Mouse (Mus musculus) heart, embryonic 16.5 days (tissue): Measurements from ENCODE around the gene Smc3. TPM values are rescaled to one million over a fixed set of nuclear protein-coding genes. Genes with fewer than 3 reads are reported as not detected.

Source experiments
- ATAC-seq: fragments of 200-750 bp; cut with Nextera tagmentation; replicated peaks from 2 replicates; pipeline ENCODE4 v1.8.0; 2017; ENCODE audit warnings: moderate number of reproducible peaks; ENCODE audit not compliant: insufficient read depth, low FRiP score; ENCODE audit errors: extremely low read depth
- H3K27ac ChIP-seq: fragments of 300-500 bp; sonication (generic); 2 replicates; pipeline ENCODE4 v1.5.1; 2014; ENCODE audit warnings: mild to moderate bottlenecking, low read length, control low read depth, moderate library complexity
- H3K27me3 ChIP-seq: fragments of 300-500 bp; sonication (generic); 2 replicates; pipeline ENCODE4 v1.6.1; 2014; ENCODE audit warnings: low read length, mixed read lengths; ENCODE audit not compliant: control insufficient read depth, insufficient read depth
- H3K36me3 ChIP-seq: fragments of 300-500 bp; sonication (generic); 2 replicates; pipeline ENCODE4 v1.6.1; 2014; ENCODE audit not compliant: control insufficient read depth, insufficient read depth
- H3K4me1 ChIP-seq: fragments of 300-500 bp; sonication (generic); 2 replicates; pipeline ENCODE4 v1.6.1; 2014; ENCODE audit warnings: low read length, mixed read lengths; ENCODE audit not compliant: control insufficient read depth, insufficient read depth
- H3K4me2 ChIP-seq: fragments of 300-500 bp; sonication (generic); 2 replicates; pipeline ENCODE4 v1.6.1; 2014; ENCODE audit warnings: low read depth, mild to moderate bottlenecking, control low read depth, low read length
- H3K4me3 ChIP-seq: fragments of 300-500 bp; sonication (generic); 2 replicates; pipeline ENCODE4 v1.5.1; 2014; ENCODE audit warnings: mild to moderate bottlenecking, control low read depth, low read length
- H3K9ac ChIP-seq: fragments of 300-500 bp; sonication (generic); 2 replicates; pipeline ENCODE4 v1.6.1; 2014; ENCODE audit warnings: low read length, control low read depth
- H3K9me3 ChIP-seq: fragments of 300-500 bp; sonication (generic); replicated peaks from 2 replicates; pipeline ENCODE4 v1.6.1; 2016; ENCODE audit warnings: low read length; ENCODE audit not compliant: control insufficient read depth
- WGBS: fragments of 180-500 bp; shearing (Covaris S2); extraction: QIAGEN DNeasy Blood & Tissue Kit; methylation state at CpG from one replicate; pipeline ENCODE4 v1.1.7; 2014; 5-methylcytosine and 5-hydroxymethylcytosine counted together
- polyA plus RNA-seq: library from polyadenylated mRNA; unstranded; fragments of >200 nt; fragmentation: Nextera tagmentation; extraction: Ambion mirVana; gene quantifications from 2 replicates; pipeline ENCODE4 v1.2.1, GENCODE M21; 2015

Smc3 gene
- polyA plus RNA-seq, 1 experiment from 2014 or later, result 42.5 TPM

DNA sequence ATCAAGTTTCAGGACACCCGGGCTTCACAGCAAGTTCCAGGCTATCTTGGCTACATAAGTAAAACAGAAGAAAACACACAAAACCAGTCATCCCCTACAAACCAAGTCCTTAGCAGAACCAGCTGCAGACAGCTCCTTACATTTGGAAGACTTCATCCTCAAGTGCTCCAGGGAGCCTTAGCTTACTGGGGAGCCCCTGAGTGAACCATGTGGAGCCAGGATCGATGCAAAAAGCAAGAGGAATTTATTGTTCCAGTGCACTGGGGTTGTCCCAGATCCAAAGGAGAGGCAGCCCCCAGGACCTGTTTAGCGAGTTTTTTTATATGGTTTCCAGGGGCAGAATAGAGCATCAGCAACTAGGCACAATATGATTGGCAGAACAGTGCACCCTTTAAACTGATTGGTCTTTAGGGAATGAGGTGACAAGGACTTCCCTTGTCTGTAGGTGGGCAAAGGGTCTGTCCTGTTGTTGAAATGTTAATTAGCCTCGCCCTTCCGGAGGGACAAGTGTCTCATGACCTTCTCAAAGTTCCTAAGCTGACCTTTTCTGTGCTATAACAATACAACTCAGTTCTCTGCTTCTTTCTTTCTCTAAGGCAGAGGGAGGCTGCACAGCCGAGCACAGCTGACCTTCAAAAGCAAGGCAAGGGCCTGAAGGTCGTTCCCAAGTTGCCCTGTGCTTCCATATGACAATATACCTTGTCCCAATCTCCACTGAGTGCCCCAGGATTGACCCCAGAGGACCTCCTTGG, 3.3 kb upstream of the Smc3 start:
- Histone ChIP-seq H3K9me3 (no peaks in the 10 kb centered on the region), H3K27me3 (no peaks in the 10 kb centered on the region), H3K36me3 (no peaks in the 10 kb centered on the region), H3K4me1 (peaks cover 6% of the 10 kb centered on the region), H3K9ac (no peak overlapping the region), H3K4me3 (no peak overlapping the region), H3K27ac (no peak overlapping the region), H3K4me2 (no peak overlapping the region)
- no peak for ATAC-seq
- 70% methylated on average over 7 of the region's 7 CpGs for WGBS

DNA sequence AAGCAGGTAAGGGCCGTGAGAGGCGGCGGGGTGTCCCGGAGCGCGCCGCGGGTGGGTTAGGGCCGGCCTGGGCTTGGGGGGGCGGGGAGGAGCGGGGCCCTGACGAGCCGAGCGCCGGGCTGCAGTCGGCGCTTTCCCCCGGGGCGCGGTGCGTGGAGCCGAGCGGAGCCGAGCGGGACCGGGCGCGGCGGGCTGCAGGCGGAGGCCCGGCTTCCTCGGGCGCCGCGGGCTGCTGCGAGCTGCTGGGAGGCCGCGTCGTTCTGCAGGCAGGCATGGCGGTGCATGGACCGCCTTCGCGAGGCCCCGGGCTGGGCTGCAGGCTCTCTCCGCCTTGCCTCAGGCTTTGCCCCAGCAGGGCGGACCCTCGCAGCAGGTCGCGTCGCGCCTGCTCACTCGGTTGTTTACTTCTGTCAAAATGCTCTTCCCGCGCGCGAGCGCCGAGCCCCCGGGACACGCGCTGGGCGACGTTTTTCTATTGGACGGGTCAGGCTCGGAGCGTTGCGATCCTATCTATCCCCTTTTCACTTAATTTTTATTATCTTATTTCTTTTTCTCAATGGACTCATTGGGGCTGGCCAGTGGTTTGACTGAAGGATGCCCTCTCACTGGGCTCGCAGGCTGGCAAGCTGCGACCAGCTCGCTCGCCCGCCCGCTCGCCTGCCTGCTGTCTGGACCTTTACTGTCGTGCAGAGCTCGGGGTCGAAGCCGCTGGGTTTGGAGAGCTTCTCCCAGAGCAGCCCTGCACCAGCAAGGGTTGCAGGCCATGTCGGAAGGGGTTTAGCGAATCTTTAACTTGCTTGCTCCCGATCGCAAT, 558 bp downstream of the Smc3 start:
- WGBS, result under 1% methylated on average over 82 of the region's 82 CpGs
- H3K4me2 ChIP-seq, result peak overlapping the region; percentile 92
- peak; percentile 61 for ATAC-seq
- H3K9me3 ChIP-seq, result no peaks in the 10 kb centered on the region
- H3K4me3 ChIP-seq, result peak overlapping the region; percentile 98
- peak overlapping the region; percentile 90 for H3K27ac ChIP-seq
- H3K36me3 ChIP-seq, result 0 out of 2 replicates have a peak, but pooled peaks cover 5% of the 10 kb centered on the region
- H3K27me3 ChIP-seq, result no peaks in the 10 kb centered on the region
- peaks cover 16% of the 10 kb centered on the region for H3K4me1 ChIP-seq
- H3K9ac ChIP-seq, result peak overlapping the region; percentile 96

DNA sequence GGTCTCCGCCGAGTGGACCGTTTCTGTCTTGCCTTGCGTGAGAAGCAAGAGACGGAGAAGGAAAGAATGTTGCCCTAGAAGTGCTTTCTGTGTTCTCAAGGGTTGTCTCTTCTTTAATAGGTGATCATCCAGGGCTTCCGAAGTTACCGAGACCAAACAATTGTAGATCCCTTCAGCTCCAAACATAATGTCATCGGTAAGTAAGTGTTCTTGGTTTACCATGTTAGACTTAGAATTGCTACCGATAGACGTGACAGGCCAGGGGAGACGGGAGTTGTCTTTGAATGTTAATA, 1.1 kb downstream of the Smc3 start:
- peak overlapping the region; percentile 92 for H3K4me2 ChIP-seq
- no peak overlapping the region for H3K27ac ChIP-seq
- H3K4me3 ChIP-seq, result peak overlapping the region; percentile 98
- no peaks in the 10 kb centered on the region for H3K9me3 ChIP-seq
- no peaks in the 10 kb centered on the region for H3K27me3 ChIP-seq
- peak overlapping the region; percentile 96 for H3K9ac ChIP-seq
- ATAC-seq, result no peak
- 0 out of 2 replicates have a peak, but pooled peaks cover 8% of the 10 kb centered on the region for H3K36me3 ChIP-seq
- H3K4me1 ChIP-seq, result peaks cover 16% of the 10 kb centered on the region
- 8% methylated on average over 11 of the region's 11 CpGs for WGBS

DNA sequence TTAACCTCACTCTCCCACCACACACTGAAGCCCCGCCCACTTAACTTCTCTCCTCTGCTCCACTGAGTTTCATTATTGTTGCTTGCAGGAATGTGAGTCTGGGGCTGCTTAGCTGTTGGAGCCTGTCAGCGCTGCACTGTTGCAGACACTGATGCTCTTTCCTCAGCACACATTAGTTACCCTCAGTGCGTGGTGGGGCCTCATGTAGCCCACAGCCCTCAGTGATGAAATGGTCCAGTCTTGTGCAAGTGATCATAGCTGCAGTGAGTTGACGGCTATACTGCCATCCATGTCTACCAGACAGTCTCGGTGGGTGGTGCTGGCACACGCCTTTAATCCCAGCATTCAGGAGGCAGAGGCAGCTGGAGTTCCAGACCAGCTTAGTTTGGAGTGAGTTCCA, 8.7 kb downstream of the Smc3 start:
- H3K9ac ChIP-seq, result no peak overlapping the region
- H3K27me3 ChIP-seq, result no peaks in the 10 kb centered on the region
- H3K4me3 ChIP-seq, result no peak overlapping the region
- no peaks in the 10 kb centered on the region for H3K9me3 ChIP-seq
- WGBS, result 59% methylated on average over 6 of the region's 6 CpGs
- H3K27ac ChIP-seq, result no peak overlapping the region
- H3K4me1 ChIP-seq, result peaks cover 6% of the 10 kb centered on the region
- H3K36me3 ChIP-seq, result peaks cover 7% of the 10 kb centered on the region
- ATAC-seq, result no peak
- no peak overlapping the region for H3K4me2 ChIP-seq

DNA sequence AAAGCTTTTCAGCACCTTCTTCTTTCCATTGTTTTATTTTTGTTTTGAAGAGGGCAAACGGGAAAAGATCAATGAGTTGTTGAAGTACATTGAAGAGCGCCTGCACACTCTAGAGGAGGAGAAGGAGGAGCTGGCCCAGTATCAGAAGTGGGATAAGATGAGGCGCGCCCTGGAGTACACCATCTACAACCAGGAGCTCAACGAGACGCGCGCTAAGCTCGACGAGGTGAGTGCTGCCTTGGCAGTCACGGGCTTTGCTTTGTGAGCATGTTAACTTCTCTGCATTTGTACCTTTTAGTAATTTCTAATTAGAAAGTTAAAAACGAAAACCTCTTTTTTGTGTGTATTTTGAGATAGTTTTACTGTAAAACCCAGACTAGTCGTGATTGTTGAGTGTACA, 21.5 kb downstream of the Smc3 start:
- Histone ChIP-seq H3K27me3 (no peaks in the 10 kb centered on the region), H3K9ac (no peak overlapping the region), H3K36me3 (peaks cover 46% of the 10 kb centered on the region), H3K9me3 (no peaks in the 10 kb centered on the region), H3K4me1 (no peaks in the 10 kb centered on the region), H3K4me3 (no peak overlapping the region), H3K4me2 (no peak overlapping the region), H3K27ac (no peak overlapping the region)
- WGBS, result 82% methylated on average over 13 of the region's 13 CpGs
- ATAC-seq, result no peak

DNA sequence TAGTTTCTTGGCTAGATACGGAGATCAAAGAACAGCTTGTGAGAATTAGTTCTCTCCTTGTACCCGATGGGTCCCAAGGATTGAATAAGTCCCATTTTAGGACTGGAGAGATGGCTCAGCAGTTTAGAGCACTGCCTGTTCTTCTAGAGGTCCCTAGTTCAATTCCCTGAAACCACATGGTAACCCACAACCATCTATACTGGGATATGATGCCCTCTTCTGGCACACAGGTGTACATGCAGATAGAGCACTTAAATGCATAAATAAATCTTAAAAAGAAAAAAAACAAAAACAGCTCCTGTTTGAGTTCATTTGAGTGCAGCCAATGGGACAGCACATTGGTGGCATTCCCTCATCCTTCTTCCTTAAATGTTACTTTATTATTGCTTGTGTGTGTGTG, 37.8 kb downstream of the Smc3 start:
- ATAC-seq, result no peak
- Histone ChIP-seq H3K9ac (no peak overlapping the region), H3K4me2 (no peak overlapping the region), H3K27ac (no peak overlapping the region), H3K4me3 (no peak overlapping the region), H3K27me3 (no peaks in the 10 kb centered on the region), H3K4me1 (no peaks in the 10 kb centered on the region), H3K36me3 (peaks cover 65% of the 10 kb centered on the region), H3K9me3 (no peaks in the 10 kb centered on the region)
- 90% methylated on average over 2 of the region's 2 CpGs for WGBS

DNA sequence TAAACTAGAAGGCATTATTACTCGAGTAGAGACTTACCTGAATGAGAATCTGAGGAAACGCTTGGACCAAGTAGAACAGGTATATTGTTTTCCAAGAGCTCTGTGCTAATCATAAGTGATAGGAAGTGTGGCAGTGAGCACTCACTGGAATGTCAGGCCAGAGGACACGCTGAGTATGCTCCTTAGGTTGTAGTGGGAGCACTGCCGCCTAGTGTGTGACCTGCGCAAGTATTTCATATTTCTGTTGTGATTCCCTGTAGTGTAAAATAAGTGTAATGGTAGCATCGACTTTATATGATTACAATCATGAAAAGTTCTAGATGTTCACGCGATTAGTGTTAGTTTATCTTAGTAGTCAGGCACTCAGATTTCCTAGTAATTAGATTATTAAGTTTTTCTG, 38.5 kb downstream of the Smc3 start:
- H3K4me3 ChIP-seq, result no peak overlapping the region
- H3K4me1 ChIP-seq, result no peaks in the 10 kb centered on the region
- ATAC-seq, result no peak
- H3K4me2 ChIP-seq, result no peak overlapping the region
- 79% methylated on average over 8 of the region's 8 CpGs for WGBS
- H3K27me3 ChIP-seq, result no peaks in the 10 kb centered on the region
- H3K9me3 ChIP-seq, result no peaks in the 10 kb centered on the region
- H3K27ac ChIP-seq, result no peak overlapping the region
- no peak overlapping the region for H3K9ac ChIP-seq
- H3K36me3 ChIP-seq, result peaks cover 64% of the 10 kb centered on the region

DNA sequence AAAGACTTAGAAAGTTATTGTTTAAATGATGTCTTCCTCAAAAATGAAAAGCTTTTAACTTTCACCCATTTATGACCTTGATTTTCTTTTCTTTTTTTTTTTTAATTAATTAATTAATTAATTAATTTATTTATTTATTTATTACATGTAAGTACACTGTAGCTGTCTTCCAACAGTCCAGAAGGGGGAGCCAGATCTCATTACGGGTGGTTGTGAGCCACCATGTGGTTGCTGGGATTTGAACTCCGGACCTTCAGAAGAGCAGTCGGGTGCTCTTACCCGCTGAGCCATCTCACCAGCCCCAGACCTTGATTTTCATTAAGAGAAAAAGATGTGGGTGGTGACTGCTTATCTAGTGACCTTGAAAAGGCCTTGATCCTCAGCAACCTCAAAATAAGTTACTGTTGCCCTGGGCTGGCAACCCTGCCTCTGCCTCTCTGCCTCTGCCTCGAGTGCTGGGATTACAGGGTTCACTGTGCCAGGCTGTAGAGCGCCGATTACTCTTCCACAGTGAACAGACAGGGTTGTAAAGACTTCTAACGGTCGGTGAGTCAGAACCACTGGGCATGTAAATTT, 43.9 kb downstream of the Smc3 start:
- no peak overlapping the region for H3K4me2 ChIP-seq
- no peaks in the 10 kb centered on the region for H3K9me3 ChIP-seq
- peaks cover 54% of the 10 kb centered on the region for H3K36me3 ChIP-seq
- H3K9ac ChIP-seq, result no peak overlapping the region
- no peaks in the 10 kb centered on the region for H3K27me3 ChIP-seq
- H3K4me1 ChIP-seq, result peaks cover 10% of the 10 kb centered on the region
- H3K27ac ChIP-seq, result no peak overlapping the region
- H3K4me3 ChIP-seq, result no peak overlapping the region
- no peak for ATAC-seq
- WGBS, result 83% methylated on average over 9 of the region's 9 CpGs

DNA sequence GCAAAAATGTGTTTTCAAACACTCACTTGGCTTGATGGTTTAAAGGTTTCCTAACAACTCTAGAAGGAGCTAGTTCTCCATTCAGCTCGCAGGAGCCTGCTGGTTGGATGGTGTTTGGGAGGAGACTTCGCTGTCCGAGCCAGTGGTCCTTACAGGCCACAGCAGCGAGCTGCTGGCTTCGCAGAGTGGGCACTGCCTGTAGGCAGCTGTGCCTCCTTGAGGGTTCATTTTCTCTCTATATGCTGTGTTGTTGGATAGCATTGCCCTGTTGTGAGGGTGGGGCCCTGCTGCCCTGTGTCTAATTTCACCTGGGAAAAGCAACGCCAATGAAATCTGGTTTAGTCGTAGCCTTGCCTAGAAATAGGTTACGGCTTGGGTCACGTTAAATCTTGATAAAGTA, 47.1 kb downstream of the Smc3 start:
- H3K27me3 ChIP-seq, result no peaks in the 10 kb centered on the region
- H3K4me2 ChIP-seq, result no peak overlapping the region
- WGBS, result 75% methylated on average over 9 of the region's 9 CpGs
- no peak overlapping the region for H3K9ac ChIP-seq
- H3K9me3 ChIP-seq, result 0 out of 2 replicates have a peak, but pooled peaks cover 2% of the 10 kb centered on the region
- H3K36me3 ChIP-seq, result peaks cover 27% of the 10 kb centered on the region
- H3K27ac ChIP-seq, result no peak overlapping the region
- no peak overlapping the region for H3K4me3 ChIP-seq
- peaks cover 21% of the 10 kb centered on the region for H3K4me1 ChIP-seq
- no peak for ATAC-seq
